Comparison of ENCODE assay signal across 29 mouse cellular contexts in the genomic region with DNA sequence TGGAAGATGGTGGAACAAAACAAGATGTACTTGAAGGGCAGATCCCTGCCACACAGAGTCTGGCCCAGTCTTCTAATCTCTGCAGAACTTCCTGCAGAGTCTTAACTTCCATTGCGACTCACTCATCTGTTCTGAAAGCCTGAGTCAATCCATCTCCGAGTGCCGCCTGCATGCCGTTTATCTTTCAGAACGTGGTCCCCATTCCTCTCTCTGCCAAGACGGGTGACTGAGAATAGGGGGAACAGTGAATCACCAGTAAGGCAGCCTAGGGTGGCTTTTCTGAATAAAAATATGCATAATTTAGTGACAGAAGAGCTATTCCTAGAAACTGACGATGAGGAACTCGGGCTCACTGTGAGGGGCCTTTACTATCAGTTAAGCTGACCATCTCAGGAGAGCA.
DNase-seq lines count a peak whose midpoint lies in the region; ATAC-seq and TF ChIP-seq lines count a peak whose summit lies in the region.
"Had no signal": no experiment of that assay in that cellular context is flagged by ENCODE, and none has a peak within 500 bp of the region (broad histone marks: within the 10 kb centered on the region; RNA-seq: fewer than 3 reads in every experiment).

No protein-coding gene starts in this region.

- intact Hi-C loops in left cerebral cortex, adult 2 months (cut with DNase I): no loop called here

- no peaks in the 10 kb centered on the region; the same call in 1 of the 2 replicates for H3K79me2 ChIP-seq in CH12.LX (replicated peaks; ENCODE audit: control insufficient read depth, extremely low read depth, insufficient read depth, poor library complexity, severe bottlenecking)

- H3K27me3 ChIP-seq in hindbrain, embryonic 16.5 days (replicated peaks; ENCODE audit: control insufficient read depth, insufficient read depth, low read length): no peaks in the 10 kb centered on the region
- H3K27me3 ChIP-seq in hindbrain, embryonic 10.5 days (ENCODE audit: insufficient read depth, poor library complexity, severe bottlenecking): no peaks in the 10 kb centered on the region
- H3K27me3 ChIP-seq in CH12.LX (replicated peaks) (no peaks in the 10 kb centered on the region), Patski (no peaks in the 10 kb centered on the region)
- H3K27me3 ChIP-seq: embryonic facial prominence, embryonic 15.5 days; forebrain, embryonic 12.5 days; heart, embryonic 12.5 days; liver, embryonic 12.5 days; neural tube, embryonic 15.5 days had no signal

- no peak for DNase-seq in hindbrain, embryonic 10.5 days (ENCODE audit: low spot score)
- DNase-seq in left cerebral cortex, adult 2 months (ENCODE audit: extremely low spot score in 1 of 2, low spot score in 2 of 2): peak; percentile 29 to 41
- no peak for DNase-seq in left cerebral cortex, adult 9 months (ENCODE audit: low spot score in 2 of 2)
- DNase-seq in CH12.LX (ENCODE audit: extremely low read depth): no peak
- DNase-seq in Patski (ENCODE audit: low read depth, low spot score): no peak
- no peak for DNase-seq in kidney, postnatal 36 days
- DNase-seq: adrenal gland, adult 8-10 months; cerebellum, adult 8-10 months; cerebellum, postnatal 25 days; forebrain, postnatal 0 days; gastrocnemius, adult 2 months; gastrocnemius, postnatal 36 days; heart, adult 18-20 months; kidney, adult 8-10 months; liver, postnatal 0 days; retina, postnatal 1 day; thymus, adult 2 months; thymus, postnatal 36 days had no signal

- TF ChIP-seq POLR2A in CH12.LX (IDR thresholded peaks at IDR 0.05; ENCODE audit: low read depth, low read length): no peak

- TF ChIP-seq RAD21 in CH12.LX (IDR thresholded peaks at IDR 0.05; ENCODE audit: low read depth, low read length): no peak

- no peak overlapping the region for H3K4me2 ChIP-seq in hindbrain, embryonic 16.5 days (ENCODE audit: low read length)
- peak overlapping the region; percentile 25; the same call in 1 of the 2 replicates for H3K4me2 ChIP-seq in CH12.LX (ENCODE audit: insufficient read depth, low read depth, poor library complexity, severe bottlenecking)
- H3K4me2 ChIP-seq: embryonic facial prominence, embryonic 15.5 days; forebrain, embryonic 12.5 days; heart, embryonic 12.5 days; liver, embryonic 12.5 days; midbrain, embryonic 13.5 days; neural tube, embryonic 15.5 days had no signal

- POLR2A ChIA-PET in Patski (lab: Charles Lee): interaction anchor here (0.7 kb wide), 1 partner anchor 344 kb away, joined by 3 read pairs; no protein-coding TSS in a partner anchor

- H3K9ac ChIP-seq in hindbrain, embryonic 16.5 days (ENCODE audit: low read depth, low read length): no peak overlapping the region
- peak overlapping the region; percentile 32; the same call in 1 of the 2 replicates for H3K9ac ChIP-seq in CH12.LX (ENCODE audit: insufficient read depth, low read depth)
- H3K9ac ChIP-seq: embryonic facial prominence, embryonic 15.5 days; forebrain, embryonic 12.5 days; forebrain, postnatal 0 days; heart, embryonic 12.5 days; liver, embryonic 12.5 days; liver, postnatal 0 days; midbrain, embryonic 13.5 days; neural tube, embryonic 15.5 days had no signal

- no peaks in the 10 kb centered on the region for H3K36me3 ChIP-seq in hindbrain, embryonic 16.5 days (ENCODE audit: control insufficient read depth, insufficient read depth, low read length)
- H3K36me3 ChIP-seq in hindbrain, embryonic 10.5 days: no peaks in the 10 kb centered on the region
- peaks cover 0 to 6% of the 10 kb centered on the region in 2 experiments for H3K36me3 ChIP-seq in CH12.LX (replicated peaks in 1 of 2; ENCODE audit: control insufficient read depth in 1 of 2, insufficient read depth in 1 of 2, low read length in 1 of 2)
- H3K36me3 ChIP-seq: embryonic facial prominence, embryonic 10.5 days; embryonic facial prominence, embryonic 15.5 days; forebrain, embryonic 12.5 days; heart, embryonic 12.5 days; liver, embryonic 12.5 days; midbrain, embryonic 13.5 days; neural tube, embryonic 15.5 days had no signal

- H3K27ac ChIP-seq in hindbrain, embryonic 16.5 days (ENCODE audit: low read depth, low read length): no peak overlapping the region
- H3K27ac ChIP-seq in hindbrain, embryonic 10.5 days: no peak overlapping the region
- H3K27ac ChIP-seq in left cerebral cortex, adult 2 months: no peak overlapping the region; the same call in 1 of the 2 replicates
- 0 out of 2 replicates have a peak overlapping the region, but pooled peaks have one; percentile 4 for H3K27ac ChIP-seq in CH12.LX (ENCODE audit: insufficient read depth, low read depth)
- H3K27ac ChIP-seq: embryonic facial prominence, embryonic 10.5 days; embryonic facial prominence, embryonic 15.5 days; forebrain, embryonic 12.5 days; gastrocnemius, adult 2 months; kidney, postnatal 0 days; liver, embryonic 12.5 days; macrophage; midbrain, embryonic 13.5 days; neural tube, embryonic 15.5 days had no signal

- dilution Hi-C loops in CH12.LX (cut with MboI; ENCODE audit: extremely low pct_ligation_motif_present, extremely low pct_unique_long_range_greater_than_20kb, low sequenced_read_pairs): no loop called here

- peaks cover 6% of the 10 kb centered on the region; the same call in 1 of the 2 replicates for H3K4me1 ChIP-seq in hindbrain, embryonic 16.5 days (ENCODE audit: control insufficient read depth, insufficient read depth, low read depth, low read length)
- H3K4me1 ChIP-seq in hindbrain, embryonic 10.5 days (replicated peaks): peaks cover 15% of the 10 kb centered on the region
- H3K4me1 ChIP-seq in CH12.LX (ENCODE audit: control insufficient read depth in 1 of 2, insufficient read depth in 2 of 2): peaks cover 26 to 55% of the 10 kb centered on the region in 2 experiments
- H3K4me1 ChIP-seq: embryonic facial prominence, embryonic 15.5 days; liver, embryonic 12.5 days had no signal

- no peaks in the 10 kb centered on the region for H3K9me3 ChIP-seq in hindbrain, embryonic 16.5 days (ENCODE audit: control insufficient read depth, low read length)
- 0 out of 2 replicates have a peak, but pooled peaks cover under 1% of the 10 kb centered on the region for H3K9me3 ChIP-seq in hindbrain, embryonic 10.5 days
- H3K9me3 ChIP-seq in CH12.LX (replicated peaks; ENCODE audit: low read length): no peaks in the 10 kb centered on the region
- H3K9me3 ChIP-seq: embryonic facial prominence, embryonic 10.5 days; embryonic facial prominence, embryonic 15.5 days; forebrain, embryonic 12.5 days; heart, embryonic 12.5 days; liver, embryonic 12.5 days; midbrain, embryonic 13.5 days; neural tube, embryonic 15.5 days had no signal

- CTCF ChIA-PET in Patski (lab: Charles Lee): interaction anchor here (1.0 to 1.2 kb wide), 2 partner anchors 125 to 339 kb away, joined by 3 to 5 read pairs; no protein-coding TSS in a partner anchor

- peak; percentile 35; the same call in 1 of the 2 replicates for ATAC-seq in hindbrain, embryonic 16.5 days
- ATAC-seq in Patski: peak; percentile 47
- ATAC-seq: forebrain, postnatal 0 days; intestine, embryonic 16.5 days; liver, embryonic 12.5 days; liver, postnatal 0 days; midbrain, embryonic 13.5 days had no signal

- WGBS in hindbrain, embryonic 16.5 days: 52% methylated on average over 8 of the region's 8 CpGs
- 60% methylated on average over 8 of the region's 8 CpGs for WGBS in hindbrain, embryonic 10.5 days

- no peak for TF ChIP-seq CTCF in left cerebral cortex, adult 2 months (IDR thresholded peaks at IDR 0.05)
- TF ChIP-seq CTCF in CH12.LX (conservative IDR thresholded peaks at IDR 0.05 in 1 of 2, IDR thresholded peaks at IDR 0.05 in 1 of 2; ENCODE audit: low read depth in 2 of 2, low read length in 2 of 2) (no peak), Patski (IDR thresholded peaks at IDR 0.05) (no peak)

- no peak overlapping the region for H3K4me3 ChIP-seq in hindbrain, embryonic 16.5 days (ENCODE audit: low read length)
- no peak overlapping the region for H3K4me3 ChIP-seq in hindbrain, embryonic 10.5 days
- no peak overlapping the region for H3K4me3 ChIP-seq in left cerebral cortex, adult 2 months
- no peak overlapping the region for H3K4me3 ChIP-seq in CH12.LX (replicated peaks in 1 of 3; ENCODE audit: low read depth in 2 of 3, low read length in 2 of 3, poor library complexity in 1 of 3)
- H3K4me3 ChIP-seq: embryonic facial prominence, embryonic 10.5 days; embryonic facial prominence, embryonic 15.5 days; forebrain, embryonic 12.5 days; gastrocnemius, adult 2 months; heart, embryonic 12.5 days; liver, embryonic 12.5 days; midbrain, embryonic 13.5 days; neural tube, embryonic 15.5 days had no signal

- TF ChIP-seq EP300 in CH12.LX (IDR thresholded peaks at IDR 0.05; ENCODE audit: low read length): no peak

- in situ Hi-C loops in CH12.LX (cut with MboI; ENCODE audit: low pct_ligation_motif_present, low pct_unique_long_range_greater_than_20kb, low sequenced_read_pairs): no loop called here
- in situ Hi-C loops in Patski (cut with MboI; ENCODE audit: low pct_unique_long_range_greater_than_20kb): no loop called here

TF ChIP-seq in CH12.LX, 34 proteins besides CTCF, POLR2A, EP300 and RAD21:
- TF ChIP-seq MEF2A (IDR thresholded peaks at IDR 0.05; ENCODE audit: borderline replicate concordance, low read depth, low read length): peak; percentile 70
- peak; percentile 44; the same call in 1 of the 2 replicates for TF ChIP-seq JUN (IDR thresholded peaks at IDR 0.05; ENCODE audit: insufficient read depth, low read depth, low read length)
- no peak for TF ChIP-seq MYC (IDR thresholded peaks at IDR 0.05; ENCODE audit: low read depth, low read length)
- no peak for TF ChIP-seq RCOR1 (conservative IDR thresholded peaks at IDR 0.05; ENCODE audit: low read depth, low read length)
TF ChIP-seq in CH12.LX: peak in this region for 2.

Comparison
In these comparisons a context has a peak if more than half of its experiments do, and no peak if none do; other contexts are left out.
1. DNase-seq: peak in left cerebral cortex, adult 2 months (2 of 2); none in hindbrain, embryonic 10.5 days (single experiment), left cerebral cortex, adult 9 months (0 of 2), CH12.LX (single experiment), Patski (single experiment) and kidney, postnatal 36 days (0 of 2).